Mouse (Mus musculus): ENCODE measurements at regions not wholly inside any gene's neighbourhood (a gene's known extent, or its start where the extent isn't known, plus 50 kb on each side); places are given as distances from the start of the nearest gene placed in this dataset.

DNA sequence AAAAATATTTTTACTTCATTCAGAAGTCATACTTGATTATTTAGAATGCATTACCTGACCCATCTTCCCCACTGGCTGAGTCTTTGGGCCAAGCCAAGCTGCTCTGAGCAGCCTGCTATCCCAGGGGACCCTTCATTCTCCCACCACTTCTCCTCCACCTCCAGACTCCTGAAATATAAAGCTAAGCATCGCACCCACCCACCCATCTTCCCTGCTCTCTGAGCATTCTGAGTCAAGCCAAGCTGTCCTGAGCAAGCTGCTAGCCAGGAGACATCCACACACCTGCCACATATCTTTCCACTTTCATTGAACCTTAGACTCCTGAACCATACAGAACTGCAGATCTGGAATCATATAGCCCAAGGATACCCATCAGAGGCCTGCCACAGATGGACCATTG, 1456.2 kb upstream of the Adam24 start:
- TF ChIP-seq CTCF (conservative IDR thresholded peaks at IDR 0.05; ENCODE audit: low read length) (no peak), POU5F1 (IDR thresholded peaks at IDR 0.05; ENCODE audit: borderline replicate concordance, low read length) (no peak)

Data from E14TG2a.4 (cell line).